Mouse (Mus musculus): ENCODE measurements at regions not wholly inside any gene's neighbourhood (a gene's known extent, or its start where the extent isn't known, plus 50 kb on each side); places are given as distances from the start of the nearest gene placed in this dataset.

GRCm38 (mm10) chr1:183749126-183749525 is 264.0 kb upstream of the Dusp10 start:
- DNase-seq = no peak

GRCm38 (mm10) chr1:183754500-183754899 is 258.6 kb upstream of the Dusp10 start:
- no peak for DNase-seq

- DNase-seq = no peak
Observed at GRCm38 (mm10) chr1:183756716-183757115, 256.4 kb upstream of the Dusp10 start.

- DNase-seq = no peak
Observed at GRCm38 (mm10) chr1:183763864-183764726, 249.0 kb upstream of the Dusp10 start.

- no peak for DNase-seq
Observed at GRCm38 (mm10) chr1:183772844-183773243, 240.3 kb upstream of the Dusp10 start.

GRCm38 (mm10) chr1:183780180-183780579 is 232.9 kb upstream of the Dusp10 start:
- no peak for DNase-seq

GRCm38 (mm10) chr1:183780779-183781178 is 232.3 kb upstream of the Dusp10 start:
- DNase-seq = no peak

GRCm38 (mm10) chr1:183783440-183784130 is 229.5 kb upstream of the Dusp10 start:
- no peak for DNase-seq

- no peak for DNase-seq
Observed at GRCm38 (mm10) chr1:183792230-183792813, 220.8 kb upstream of the Dusp10 start.

- DNase-seq = no peak
Observed at GRCm38 (mm10) chr1:183793324-183793723, 219.8 kb upstream of the Dusp10 start.

- DNase-seq = no peak
Observed at GRCm38 (mm10) chr1:183793913-183794445, 219.1 kb upstream of the Dusp10 start.

- no peak for DNase-seq
Observed at GRCm38 (mm10) chr1:183802351-183802750, 210.8 kb upstream of the Dusp10 start.

GRCm38 (mm10) chr1:183803357-183803756 is 209.7 kb upstream of the Dusp10 start:
- DNase-seq = no peak

- DNase-seq = no peak
Observed at GRCm38 (mm10) chr1:183803826-183804225, 209.3 kb upstream of the Dusp10 start.

GRCm38 (mm10) chr1:183804295-183804694 is 208.8 kb upstream of the Dusp10 start:
- DNase-seq = no peak

- DNase-seq = no peak
Observed at GRCm38 (mm10) chr1:183806864-183807730, 206.0 kb upstream of the Dusp10 start.

GRCm38 (mm10) chr1:183808168-183808567 is 204.9 kb upstream of the Dusp10 start:
- no peak for DNase-seq

GRCm38 (mm10) chr1:183820555-183820954 is 192.5 kb upstream of the Dusp10 start:
- no peak for DNase-seq

GRCm38 (mm10) chr1:183826300-183826699 is 186.8 kb upstream of the Dusp10 start:
- no peak for DNase-seq

GRCm38 (mm10) chr1:183845135-183845534 is 168.0 kb upstream of the Dusp10 start:
- no peak for DNase-seq

- no peak for DNase-seq
Observed at GRCm38 (mm10) chr1:183853956-183854613, 159.0 kb upstream of the Dusp10 start.

GRCm38 (mm10) chr1:183865111-183865510 is 148.0 kb upstream of the Dusp10 start:
- no peak for DNase-seq
